Mouse (Mus musculus): Measurements from ENCODE around the gene Fam49a. TPM values are rescaled to one million over a fixed set of nuclear protein-coding genes. Genes with fewer than 3 reads are reported as not detected.

Gene Fam49a
- polyA plus RNA-seq, 1 experiment from 2014 or later: 15.0 TPM

DNA sequence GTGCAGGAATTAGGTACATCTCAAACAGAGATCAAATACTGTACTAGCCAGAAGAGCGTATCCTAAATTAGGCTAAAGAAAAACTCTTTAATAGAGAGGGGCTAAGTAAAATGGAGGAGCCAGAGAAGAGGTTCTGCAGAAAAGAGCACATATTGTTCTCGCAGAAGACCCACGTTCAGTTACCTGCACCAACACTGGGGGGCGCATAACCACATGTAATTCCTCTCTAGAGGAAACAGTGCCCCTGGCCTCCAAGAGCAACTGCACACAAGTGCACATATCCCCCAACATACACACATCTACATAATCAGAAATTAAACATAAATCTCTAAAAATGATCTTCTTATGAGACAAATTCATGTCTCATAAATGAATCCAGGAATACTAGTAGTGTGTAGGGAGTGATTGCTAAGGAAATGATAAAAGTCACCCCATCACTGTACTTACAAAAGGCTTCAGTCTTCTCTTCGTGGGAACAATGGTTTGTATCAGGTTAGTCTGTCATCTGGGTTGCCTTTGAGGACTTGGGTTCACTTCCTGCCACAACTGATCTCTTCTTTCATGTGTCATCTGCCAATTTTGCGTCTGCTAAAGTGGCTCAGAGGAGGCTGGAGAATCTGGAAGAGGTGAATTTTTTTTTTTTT lies 87.8 kb downstream of the Fam49a start:
- Histone ChIP-seq H3K4me2 (ENCODE audit: low read length) (no peak overlapping the region), H3K4me3 (ENCODE audit: low read depth, low read length) (no peak overlapping the region), H3K36me3 (ENCODE audit: control insufficient read depth, insufficient read depth, low read length) (no peaks in the 10 kb centered on the region), H3K27me3 (replicated peaks; ENCODE audit: control insufficient read depth, insufficient read depth, low read length) (no peaks in the 10 kb centered on the region), H3K4me1 (replicated peaks; ENCODE audit: control insufficient read depth, insufficient read depth, low read length) (peaks cover 13% of the 10 kb centered on the region; the same call in 1 of the 2 replicates), H3K9me3 (ENCODE audit: control insufficient read depth, low read length) (no peaks in the 10 kb centered on the region), H3K27ac (ENCODE audit: low read depth) (no peak overlapping the region), H3K9ac (ENCODE audit: low read length) (no peak overlapping the region)
- DNase-seq (ENCODE audit: low spot score) (no peak), ATAC-seq (replicated peaks; ENCODE audit: low FRiP score, low TSS enrichment, low read depth) (no peak)
- WGBS: 78% methylated on average over 6 of the region's 6 CpGs

DNA sequence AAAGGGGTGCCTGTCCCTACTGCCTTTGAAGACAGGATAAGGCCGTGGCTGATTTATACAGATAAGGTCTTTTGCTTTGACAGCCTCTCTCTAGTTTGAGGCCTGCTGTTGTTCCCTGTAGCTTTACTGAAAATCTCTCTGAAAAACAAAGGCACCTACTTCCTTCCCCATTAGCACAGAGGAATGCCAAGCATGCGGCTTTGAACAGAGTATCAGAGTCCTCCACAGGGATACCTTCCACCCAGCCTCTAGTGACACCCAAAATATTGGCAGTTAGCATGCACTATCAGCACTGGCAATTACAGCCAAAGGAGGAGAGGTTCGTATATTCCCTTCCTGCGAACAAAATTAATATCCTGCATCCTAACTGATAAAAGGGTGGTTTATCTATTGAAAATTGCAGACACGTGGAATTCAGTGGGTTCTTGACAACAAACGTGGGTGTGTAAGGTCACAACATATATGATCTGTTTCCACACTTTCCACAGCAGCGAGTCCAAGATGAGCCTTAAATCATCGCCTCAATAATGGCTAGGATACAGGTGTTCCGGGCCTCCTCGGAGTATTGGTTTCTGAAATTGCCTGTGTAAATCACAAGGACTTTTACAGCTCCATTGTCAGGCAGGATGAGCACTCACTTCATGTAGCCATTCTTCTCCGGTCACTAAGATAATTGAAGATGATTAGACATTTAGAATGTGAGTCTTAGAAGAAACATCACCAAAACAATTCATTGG lies 90.0 kb downstream of the Fam49a start:
- ATAC-seq (replicated peaks; ENCODE audit: low FRiP score, low TSS enrichment, low read depth) (no peak), DNase-seq (ENCODE audit: low spot score) (no peak)
- Histone ChIP-seq H3K4me2 (ENCODE audit: low read length) (no peak overlapping the region), H3K9ac (ENCODE audit: low read length) (no peak overlapping the region), H3K27me3 (replicated peaks; ENCODE audit: control insufficient read depth, insufficient read depth, low read length) (no peaks in the 10 kb centered on the region), H3K4me1 (replicated peaks; ENCODE audit: control insufficient read depth, insufficient read depth, low read length) (peaks cover 19% of the 10 kb centered on the region; the same call in 1 of the 2 replicates), H3K4me3 (ENCODE audit: low read depth, low read length) (no peak overlapping the region), H3K36me3 (ENCODE audit: control insufficient read depth, insufficient read depth, low read length) (no peaks in the 10 kb centered on the region), H3K27ac (ENCODE audit: low read depth) (no peak overlapping the region; the same call in 1 of the 2 replicates), H3K9me3 (ENCODE audit: control insufficient read depth, low read length) (no peaks in the 10 kb centered on the region)
- 44% methylated on average over 11 of the region's 11 CpGs for WGBS

DNA sequence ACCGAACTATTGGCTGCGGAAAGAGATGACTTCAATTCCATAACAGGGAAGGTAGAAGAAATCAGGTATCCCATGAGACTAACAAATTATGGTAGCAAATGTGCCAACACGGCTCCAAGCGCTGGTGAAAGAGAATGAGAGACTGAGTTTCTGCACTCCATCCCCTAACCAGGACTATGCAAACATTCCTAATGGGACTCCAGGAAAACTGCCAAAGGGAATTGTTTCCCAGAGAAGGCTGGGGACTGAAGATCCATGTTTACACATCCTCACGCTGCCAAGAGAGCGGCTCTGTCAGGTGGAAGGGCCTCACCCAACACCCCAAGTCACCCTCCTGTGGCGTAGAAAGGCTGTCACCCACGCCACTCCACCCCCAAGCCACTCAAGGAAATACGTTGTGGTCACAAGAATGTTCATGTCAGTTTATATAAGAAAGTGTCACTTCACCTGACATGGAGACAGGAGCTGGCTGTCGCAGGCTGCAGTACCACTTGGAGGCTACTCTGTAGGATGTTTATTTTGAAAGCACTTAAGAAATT lies 92.2 kb downstream of the Fam49a start:
- ATAC-seq (replicated peaks; ENCODE audit: low FRiP score, low TSS enrichment, low read depth) (no peak), DNase-seq (ENCODE audit: low spot score) (no peak)
- 37% methylated on average over 10 of the region's 10 CpGs for WGBS

DNA sequence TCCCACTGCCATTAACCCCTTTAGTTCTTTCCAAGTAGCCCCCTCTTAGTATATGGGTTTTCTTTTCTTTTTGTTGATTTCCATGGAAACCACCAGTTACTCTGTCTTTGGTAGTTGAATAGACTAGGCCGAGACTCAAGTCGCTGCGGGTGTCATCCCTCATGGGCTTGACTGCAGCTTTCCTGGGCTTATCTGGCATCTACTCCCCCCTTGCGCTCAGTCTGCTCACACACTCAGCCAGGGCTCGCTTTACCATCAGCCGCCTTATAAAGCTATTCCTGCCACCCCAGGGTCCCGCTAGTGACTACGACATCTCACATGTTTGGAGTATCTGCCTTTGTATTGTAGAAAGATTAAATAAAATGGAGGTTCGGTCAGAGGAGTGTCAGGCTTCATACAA lies 94.1 kb downstream of the Fam49a start:
- Histone ChIP-seq H3K4me1 (replicated peaks; ENCODE audit: control insufficient read depth, insufficient read depth, low read length) (peaks cover 19% of the 10 kb centered on the region; the same call in 1 of the 2 replicates), H3K27me3 (replicated peaks; ENCODE audit: control insufficient read depth, insufficient read depth, low read length) (no peaks in the 10 kb centered on the region), H3K4me3 (ENCODE audit: low read depth, low read length) (no peak overlapping the region), H3K4me2 (ENCODE audit: low read length) (no peak overlapping the region), H3K9ac (ENCODE audit: low read length) (no peak overlapping the region), H3K27ac (ENCODE audit: low read depth) (no peak overlapping the region), H3K36me3 (ENCODE audit: control insufficient read depth, insufficient read depth, low read length) (no peaks in the 10 kb centered on the region), H3K9me3 (ENCODE audit: control insufficient read depth, low read length) (no peaks in the 10 kb centered on the region)
- 59% methylated on average over 9 of the region's 9 CpGs for WGBS
- DNase-seq (ENCODE audit: low spot score): no peak
- no peak for ATAC-seq (replicated peaks; ENCODE audit: low FRiP score, low TSS enrichment, low read depth)

More for the DNA sequence above, 92.2 kb downstream of the Fam49a start:
- Histone ChIP-seq H3K9ac (ENCODE audit: low read length) (no peak overlapping the region), H3K4me1 (replicated peaks; ENCODE audit: control insufficient read depth, insufficient read depth, low read length) (peaks cover 19% of the 10 kb centered on the region; the same call in 1 of the 2 replicates), H3K4me2 (ENCODE audit: low read length) (no peak overlapping the region), H3K36me3 (ENCODE audit: control insufficient read depth, insufficient read depth, low read length) (no peaks in the 10 kb centered on the region), H3K9me3 (ENCODE audit: control insufficient read depth, low read length) (no peaks in the 10 kb centered on the region), H3K4me3 (ENCODE audit: low read depth, low read length) (no peak overlapping the region), H3K27me3 (replicated peaks; ENCODE audit: control insufficient read depth, insufficient read depth, low read length) (no peaks in the 10 kb centered on the region), H3K27ac (ENCODE audit: low read depth) (peak overlapping the region; percentile 33; the same call in 1 of the 2 replicates)

DNA sequence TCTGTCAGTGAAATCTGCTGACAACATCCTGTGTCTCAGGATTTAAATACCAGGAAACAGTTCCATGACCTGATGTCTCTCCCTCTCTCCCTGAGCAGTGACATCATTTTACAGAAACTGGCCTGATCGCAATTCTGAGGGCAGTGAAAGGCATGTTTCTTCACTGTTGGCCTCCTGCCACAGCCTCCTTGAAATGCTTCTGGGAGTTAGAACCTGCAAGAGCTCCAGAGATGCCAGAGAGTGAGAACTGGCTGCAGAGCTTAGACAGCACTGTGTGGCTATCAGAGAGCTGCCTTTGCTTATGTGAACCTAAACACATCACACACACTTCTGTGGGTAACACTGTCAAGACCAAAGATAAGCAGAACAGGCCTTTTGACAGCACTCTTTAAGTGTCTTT lies 94.5 kb downstream of the Fam49a start:
- DNase-seq (ENCODE audit: low spot score) (no peak), ATAC-seq (replicated peaks; ENCODE audit: low FRiP score, low TSS enrichment, low read depth) (no peak)
- Histone ChIP-seq H3K4me3 (ENCODE audit: low read depth, low read length) (no peak overlapping the region), H3K9me3 (ENCODE audit: control insufficient read depth, low read length) (no peaks in the 10 kb centered on the region), H3K27ac (ENCODE audit: low read depth) (0 out of 2 replicates have a peak overlapping the region, but pooled peaks have one; percentile 16), H3K4me2 (ENCODE audit: low read length) (no peak overlapping the region), H3K27me3 (replicated peaks; ENCODE audit: control insufficient read depth, insufficient read depth, low read length) (no peaks in the 10 kb centered on the region), H3K9ac (ENCODE audit: low read length) (no peak overlapping the region), H3K4me1 (replicated peaks; ENCODE audit: control insufficient read depth, insufficient read depth, low read length) (peaks cover 17% of the 10 kb centered on the region; the same call in 1 of the 2 replicates), H3K36me3 (ENCODE audit: control insufficient read depth, insufficient read depth, low read length) (no peaks in the 10 kb centered on the region)
- WGBS: 15% methylated on average over 1 of the region's 1 CpGs

- ATAC-seq (replicated peaks; ENCODE audit: low FRiP score, low TSS enrichment, low read depth): no peak
- H3K27me3 ChIP-seq (replicated peaks; ENCODE audit: control insufficient read depth, insufficient read depth, low read length): no peaks in the 10 kb centered on the region
These were observed 95.0 kb downstream of the Fam49a start for GRCm38 (mm10) chr12:12356946-12357345.

GRCm38 (mm10) chr12:12359923-12360322 lies 98.0 kb downstream of the Fam49a start:
- WGBS: 95% methylated on average over 5 of the region's 5 CpGs
- no peaks in the 10 kb centered on the region for H3K9me3 ChIP-seq (ENCODE audit: control insufficient read depth, low read length)
- no peak overlapping the region for H3K4me3 ChIP-seq (ENCODE audit: low read depth, low read length)
- peaks cover 4% of the 10 kb centered on the region; the same call in 1 of the 2 replicates for H3K36me3 ChIP-seq (ENCODE audit: control insufficient read depth, insufficient read depth, low read length)
- no peak overlapping the region for H3K9ac ChIP-seq (ENCODE audit: low read length)
- no peaks in the 10 kb centered on the region for H3K27me3 ChIP-seq (replicated peaks; ENCODE audit: control insufficient read depth, insufficient read depth, low read length)
- no peak overlapping the region for H3K27ac ChIP-seq (ENCODE audit: low read depth)
- DNase-seq (ENCODE audit: low spot score) (no peak), ATAC-seq (replicated peaks; ENCODE audit: low FRiP score, low TSS enrichment, low read depth) (no peak)
- H3K4me2 ChIP-seq (ENCODE audit: low read length): no peak overlapping the region
- peaks cover 7% of the 10 kb centered on the region; the same call in 1 of the 2 replicates for H3K4me1 ChIP-seq (replicated peaks; ENCODE audit: control insufficient read depth, insufficient read depth, low read length)

More at GRCm38 (mm10) chr12:12356946-12357345, 95.0 kb downstream of the Fam49a start:
- Histone ChIP-seq H3K4me2 (ENCODE audit: low read length) (no peak overlapping the region), H3K9me3 (ENCODE audit: control insufficient read depth, low read length) (no peaks in the 10 kb centered on the region), H3K27ac (ENCODE audit: low read depth) (no peak overlapping the region), H3K4me1 (replicated peaks; ENCODE audit: control insufficient read depth, insufficient read depth, low read length) (peaks cover 14% of the 10 kb centered on the region; the same call in 1 of the 2 replicates), H3K36me3 (ENCODE audit: control insufficient read depth, insufficient read depth, low read length) (no peaks in the 10 kb centered on the region), H3K9ac (ENCODE audit: low read length) (no peak overlapping the region), H3K4me3 (ENCODE audit: low read depth, low read length) (no peak overlapping the region)
- DNase-seq (ENCODE audit: low spot score): no peak
- 62% methylated on average over 5 of the region's 5 CpGs for WGBS

DNA sequence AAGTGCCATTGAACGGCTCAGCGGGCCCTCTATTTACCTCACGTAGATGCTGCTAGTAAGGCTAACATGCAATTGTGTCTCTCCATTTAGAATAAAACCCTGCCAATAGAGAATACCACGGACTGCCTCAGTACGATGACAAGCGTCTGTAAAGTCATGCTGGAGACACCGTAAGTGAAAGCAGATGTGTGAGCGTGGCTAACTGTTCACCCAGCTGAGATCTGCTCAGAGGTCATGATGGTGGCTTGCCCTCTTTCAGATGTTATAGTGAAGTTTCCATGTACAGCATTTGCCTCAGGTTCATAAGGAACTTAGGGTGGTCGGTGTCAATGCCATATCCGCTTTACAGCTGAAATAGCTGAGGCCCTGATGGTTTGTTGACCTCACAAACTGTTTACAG lies 100.4 kb downstream of the Fam49a start:
- H3K4me1 ChIP-seq (replicated peaks; ENCODE audit: control insufficient read depth, insufficient read depth, low read length): no peaks in the 10 kb centered on the region
- 92% methylated on average over 10 of the region's 10 CpGs for WGBS
- no peak for DNase-seq (ENCODE audit: low spot score)
- H3K9ac ChIP-seq (ENCODE audit: low read length): no peak overlapping the region
- no peak overlapping the region for H3K4me3 ChIP-seq (ENCODE audit: low read depth, low read length)
- no peak overlapping the region for H3K27ac ChIP-seq (ENCODE audit: low read depth)
- H3K27me3 ChIP-seq (replicated peaks; ENCODE audit: control insufficient read depth, insufficient read depth, low read length): no peaks in the 10 kb centered on the region
- no peak overlapping the region for H3K4me2 ChIP-seq (ENCODE audit: low read length)
- no peaks in the 10 kb centered on the region for H3K9me3 ChIP-seq (ENCODE audit: control insufficient read depth, low read length)
- ATAC-seq (replicated peaks; ENCODE audit: low FRiP score, low TSS enrichment, low read depth): no peak
- H3K36me3 ChIP-seq (ENCODE audit: control insufficient read depth, insufficient read depth, low read length): peaks cover 5% of the 10 kb centered on the region; the same call in 1 of the 2 replicates
